Mouse (Mus musculus) CH12.LX (cell line): ENCODE data around the gene Gm21962. TPM values are rescaled to one million over a fixed set of nuclear protein-coding genes. Genes with fewer than 3 reads are reported as not detected.

Source experiments
- DNase-seq: peaks from one replicate; pipeline ENCODE4 v3.0.0-alpha.2; 2013; ENCODE audit errors: extremely low read depth
- H3K27ac ChIP-seq: 2 replicates; pipeline ENCODE4 v1.5.1; 2012; ENCODE audit warnings: low read depth, mild to moderate bottlenecking, control low read depth, moderate library complexity; ENCODE audit not compliant: insufficient read depth
- H3K27me3 ChIP-seq: replicated peaks from 2 replicates; pipeline ENCODE3; 2012; ENCODE audit warnings: inconsistent platforms
- H3K36me3 ChIP-seq, 2 experiments: replicated peaks in 1 of 2; 2 replicates each; pipeline versions ENCODE3 to v1.6.1; 2012; ENCODE audit warnings: inconsistent platforms in 1 of 2, low read length in 1 of 2, mild to moderate bottlenecking in 1 of 2, mixed read lengths in 1 of 2, moderate library complexity in 1 of 2; ENCODE audit not compliant: control insufficient read depth in 1 of 2, insufficient read depth in 1 of 2
- H3K4me1 ChIP-seq, 2 experiments: 2 replicates each; pipeline ENCODE4 v1.6.1; 2012; ENCODE audit warnings: inconsistent platforms in 1 of 2, moderate library complexity in 1 of 2; ENCODE audit not compliant: insufficient read depth in 2 of 2, control insufficient read depth in 1 of 2
- H3K4me2 ChIP-seq: 2 replicates; pipeline ENCODE4 v1.6.1; 2012; ENCODE audit warnings: low read depth, mild to moderate bottlenecking, control low read depth; ENCODE audit not compliant: poor library complexity, insufficient read depth, severe bottlenecking
- H3K4me3 ChIP-seq, 3 experiments: fragments of 150-350 bp in 1 of 3; sonication (generic) in 1 of 3; replicated peaks in 1 of 3; 2 replicates each; pipeline versions ENCODE3 to v1.5.1; 2011 to 2012; ENCODE audit warnings: low read depth in 2 of 3, low read length in 2 of 3, mild to moderate bottlenecking in 2 of 3, moderate library complexity in 2 of 3, control low read depth in 1 of 3, improper control_type of control experiment in 1 of 3, inconsistent platforms in 1 of 3, mixed read lengths in 1 of 3; ENCODE audit not compliant: poor library complexity in 1 of 3
- H3K79me2 ChIP-seq: replicated peaks from 2 replicates; pipeline ENCODE4 v1.6.1; 2012; ENCODE audit warnings: mild to moderate bottlenecking, moderate library complexity; ENCODE audit not compliant: control insufficient read depth, poor library complexity, insufficient read depth, severe bottlenecking; ENCODE audit errors: extremely low read depth
- H3K9ac ChIP-seq: 2 replicates; pipeline ENCODE4 v1.6.1; 2012; ENCODE audit warnings: low read depth, mild to moderate bottlenecking, control low read depth, moderate library complexity; ENCODE audit not compliant: insufficient read depth
- H3K9me3 ChIP-seq: replicated peaks from 2 replicates; pipeline ENCODE3; 2012; ENCODE audit warnings: low read length, inconsistent platforms, mixed read lengths
- BHLHE40 ChIP-seq: IDR thresholded peaks from 2 replicates; pipeline ENCODE4 v1.6.1; 2011; ENCODE audit warnings: mild to moderate bottlenecking, low read depth, low read length, improper control_type of control experiment
- CTCF ChIP-seq, 2 experiments: IDR thresholded peaks in 1 of 2; conservative IDR thresholded peaks in 1 of 2; 2 replicates each; pipeline ENCODE4 v1.5.1; 2011 to 2012; ENCODE audit warnings: low read depth in 2 of 2, low read length in 2 of 2, improper control_type of control experiment in 1 of 2, inconsistent platforms in 1 of 2, mild to moderate bottlenecking in 1 of 2, moderate library complexity in 1 of 2
- E2F4 ChIP-seq: IDR thresholded peaks from 2 replicates; pipeline ENCODE4 v1.6.1; 2011; ENCODE audit warnings: low read depth, low read length, improper control_type of control experiment; ENCODE audit not compliant: insufficient replicate concordance
- ELF1 ChIP-seq: IDR thresholded peaks from 2 replicates; pipeline ENCODE4 v1.6.1; 2014; ENCODE audit warnings: low read depth, mild to moderate bottlenecking, inconsistent platforms, low read length, improper control_type of control experiment
- EP300 ChIP-seq: IDR thresholded peaks from 2 replicates; pipeline ENCODE4 v1.6.1; 2011; ENCODE audit warnings: low read length, improper control_type of control experiment
- ETS1 ChIP-seq: conservative IDR thresholded peaks from 2 replicates; pipeline ENCODE4 v1.6.1; 2012; ENCODE audit warnings: low read depth, mild to moderate bottlenecking, inconsistent platforms, low read length, improper control_type of control experiment, moderate library complexity
- GABPA ChIP-seq: IDR thresholded peaks from 2 replicates; pipeline ENCODE4 v1.6.1; 2012; ENCODE audit warnings: low read depth, low read length, improper control_type of control experiment, inconsistent platforms; ENCODE audit not compliant: insufficient replicate concordance
- HCFC1 ChIP-seq: IDR thresholded peaks from 2 replicates; pipeline ENCODE4 v1.6.1; 2012; ENCODE audit warnings: low read depth, mild to moderate bottlenecking, inconsistent platforms, low read length, improper control_type of control experiment
- KAT2A ChIP-seq: IDR thresholded peaks from 2 replicates; pipeline ENCODE4 v1.6.1; 2012; ENCODE audit warnings: low read length, improper control_type of control experiment, inconsistent platforms; ENCODE audit not compliant: insufficient replicate concordance
- MAFK ChIP-seq: IDR thresholded peaks from 2 replicates; pipeline ENCODE4 v1.6.1; 2011; ENCODE audit warnings: low read length, improper control_type of control experiment; ENCODE audit not compliant: insufficient replicate concordance
- MAZ ChIP-seq: IDR thresholded peaks from 2 replicates; pipeline ENCODE4 v1.6.1; 2012; ENCODE audit warnings: low read depth, mild to moderate bottlenecking, inconsistent platforms, low read length, improper control_type of control experiment, moderate library complexity
- MXI1 ChIP-seq: IDR thresholded peaks from 2 replicates; pipeline ENCODE4 v1.6.1; 2011; ENCODE audit warnings: mild to moderate bottlenecking, low read depth, low read length, improper control_type of control experiment
- MYC ChIP-seq: IDR thresholded peaks from 2 replicates; pipeline ENCODE4 v1.6.1; 2011; ENCODE audit warnings: low read depth, mild to moderate bottlenecking, improper control_type of control experiment, low read length
- NELFE ChIP-seq: IDR thresholded peaks from 2 replicates; pipeline ENCODE4 v1.6.1; 2011; ENCODE audit warnings: low read depth, low read length, improper control_type of control experiment
- NRF1 ChIP-seq: IDR thresholded peaks from 2 replicates; pipeline ENCODE4 v1.6.1; 2014; ENCODE audit warnings: low read depth, mild to moderate bottlenecking, inconsistent platforms, low read length, improper control_type of control experiment, moderate library complexity
- POLR2AphosphoS2 ChIP-seq: IDR thresholded peaks from 2 replicates; pipeline ENCODE4 v1.6.1; 2011; ENCODE audit warnings: low read depth, low read length, improper control_type of control experiment
- RCOR1 ChIP-seq: conservative IDR thresholded peaks from 2 replicates; pipeline ENCODE4 v1.6.1; 2012; ENCODE audit warnings: low read depth, mild to moderate bottlenecking, inconsistent platforms, low read length, improper control_type of control experiment
- TBP ChIP-seq: conservative IDR thresholded peaks from 2 replicates; pipeline ENCODE4 v1.6.1; 2011; ENCODE audit warnings: low read depth, low read length, improper control_type of control experiment
- USF1 ChIP-seq: IDR thresholded peaks from 2 replicates; pipeline ENCODE4 v1.6.1; 2014; ENCODE audit warnings: low read depth, mild to moderate bottlenecking, inconsistent platforms, low read length, improper control_type of control experiment
- USF2 ChIP-seq: conservative IDR thresholded peaks from 2 replicates; pipeline ENCODE4 v1.6.1; 2011; ENCODE audit warnings: low read depth, low read length, improper control_type of control experiment
- ZC3H11A ChIP-seq: IDR thresholded peaks from 2 replicates; pipeline ENCODE4 v1.6.1; 2012; ENCODE audit warnings: low read depth, mild to moderate bottlenecking, inconsistent platforms, low read length, improper control_type of control experiment
- ZMIZ1 ChIP-seq: IDR thresholded peaks from 2 replicates; pipeline ENCODE4 v1.6.1; 2012; ENCODE audit warnings: low read depth, mild to moderate bottlenecking, inconsistent platforms, low read length, improper control_type of control experiment
- dilution Hi-C: fragments of 300-500 bp; cut with MboI; formaldehyde crosslinking; loops from 2 replicates; pipeline ENCODE4 v1.14.3; 2020; ENCODE audit warnings: low sequenced_read_pairs; ENCODE audit not compliant: extremely low pct_unique_long_range_greater_than_20kb, extremely low pct_ligation_motif_present
- in situ Hi-C: fragments of 300-500 bp; cut with MboI; formaldehyde crosslinking; loops from 3 replicates; pipeline ENCODE4 v1.14.3; 2019; ENCODE audit warnings: low sequenced_read_pairs, low pct_ligation_motif_present, low pct_unique_long_range_greater_than_20kb, mixed read lengths
- polyA plus RNA-seq: library from polyadenylated mRNA; unstranded; fragments of >175 nt; gene quantifications from 2 replicates; pipeline ENCODE4 v1.2.1, GENCODE M21; 2012; ENCODE audit warnings: low read depth; ENCODE audit not compliant: insufficient read length
- total RNA-seq, 2 experiments: library from RNA; depleted of rRNA; stranded (reverse); fragments of 300-350 nt in 1 of 2; fragments of >200 nt in 1 of 2; gene quantifications; 2 replicates each; pipeline ENCODE4 v1.2.3; 2012 to 2014

Gene Gm21962
- total and polyA plus RNA-seq, 3 experiments: not detected

DNA sequence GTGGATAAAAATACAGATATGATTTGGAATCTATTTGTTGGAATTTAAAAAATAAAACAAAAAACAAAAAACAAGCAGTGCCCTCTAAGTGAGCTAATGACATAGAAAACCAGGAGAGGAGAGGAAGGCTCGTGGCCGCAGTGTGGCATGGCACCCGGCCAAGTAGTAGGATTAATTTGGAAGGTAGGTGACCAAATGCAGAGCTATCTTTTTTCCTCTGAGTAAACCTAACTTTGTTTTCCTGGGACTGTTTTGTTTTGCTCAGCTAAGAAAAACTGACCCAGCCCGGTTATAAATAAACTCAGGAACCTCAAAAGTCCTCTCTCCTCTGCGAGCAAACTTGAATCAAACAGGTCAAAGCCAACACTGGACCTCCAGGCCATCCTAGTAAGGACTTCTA lies 46.3 kb upstream of the Gm21962 start:
- H3K36me3 ChIP-seq: peaks cover 0 to 2% of the 10 kb centered on the region in 2 experiments

DNA sequence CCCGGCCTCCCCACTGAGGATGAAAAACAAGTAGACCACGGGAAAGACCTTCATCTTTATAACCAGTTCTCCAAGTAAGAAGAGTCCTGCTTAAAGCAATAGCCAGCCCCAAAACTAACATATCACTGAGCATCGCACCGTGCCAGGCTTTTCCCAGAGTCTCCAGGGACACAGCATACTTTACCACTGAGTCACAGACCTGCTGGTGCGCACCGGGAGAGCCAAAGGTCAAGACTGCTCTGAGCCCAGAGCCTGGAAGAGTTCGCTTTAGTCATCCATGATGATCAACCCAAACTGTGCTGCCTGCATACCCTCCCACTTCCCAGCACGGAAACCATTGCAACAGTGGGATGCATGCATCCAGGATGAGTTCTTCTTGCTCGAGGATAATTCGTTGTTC lies 37.6 kb upstream of the Gm21962 start:
- no peak overlapping the region for H3K9ac ChIP-seq
- H3K27me3 ChIP-seq: no peaks in the 10 kb centered on the region
- no peak overlapping the region for H3K4me3 ChIP-seq
- no peaks in the 10 kb centered on the region for H3K9me3 ChIP-seq
- DNase-seq: no peak
- no peak overlapping the region for H3K27ac ChIP-seq
- in situ Hi-C loops: no loop called here
- TF ChIP-seq CTCF (conservative IDR thresholded peaks at IDR 0.05 in 1 of 2, IDR thresholded peaks at IDR 0.05 in 1 of 2; ENCODE audit: low read depth in 2 of 2, low read length in 2 of 2) (no peak), ZMIZ1 (no peak), TBP (no peak), MXI1 (no peak), EP300 (no peak), ETS1 (no peak), BHLHE40 (no peak), ELF1 (no peak), NRF1 (no peak), RCOR1 (no peak), NELFE (no peak), USF1 (no peak), MAFK (no peak), KAT2A (no peak), GABPA (no peak), MAZ (no peak), MYC (no peak), ZC3H11A (no peak)
- H3K79me2 ChIP-seq: no peaks in the 10 kb centered on the region
- dilution Hi-C loops: no loop called here
- H3K4me1 ChIP-seq: peaks cover 0 to 4% of the 10 kb centered on the region in 2 experiments; a peak in 1 of 4 replicates
- H3K36me3 ChIP-seq: no peaks in the 10 kb centered on the region
- no peak overlapping the region for H3K4me2 ChIP-seq

More for the DNA sequence above, 46.3 kb upstream of the Gm21962 start:
- DNase-seq: no peak
- TF ChIP-seq MAFK (no peak), USF2 (no peak), ELF1 (no peak), E2F4 (no peak), POLR2AphosphoS2 (no peak), HCFC1 (no peak)
- H3K27me3 ChIP-seq: no peaks in the 10 kb centered on the region
- peaks cover 14 to 21% of the 10 kb centered on the region in 2 experiments for H3K4me1 ChIP-seq
- no peak overlapping the region for H3K27ac ChIP-seq
- peaks cover 2% of the 10 kb centered on the region for H3K9me3 ChIP-seq
- no peak overlapping the region for H3K9ac ChIP-seq
- no peak overlapping the region for H3K4me3 ChIP-seq
- H3K4me2 ChIP-seq: no peak overlapping the region
- in situ Hi-C loops: no loop called here
- dilution Hi-C loops: no loop called here
- no peaks in the 10 kb centered on the region for H3K79me2 ChIP-seq
